Mouse (Mus musculus): ENCODE measurements at regions not wholly inside any gene's neighbourhood (a gene's known extent, or its start where the extent isn't known, plus 50 kb on each side); places are given as distances from the start of the nearest gene placed in this dataset.

- no peaks in the 10 kb centered on the region for H3K9me3 ChIP-seq
- H3K9ac ChIP-seq: no peak overlapping the region
- H3K4me3 ChIP-seq: no peak overlapping the region
- no peak for ATAC-seq (ENCODE audit: insufficient number of reproducible peaks, insufficient read depth, low FRiP score, low TSS enrichment, low read depth)
- no peak overlapping the region for H3K27ac ChIP-seq
- WGBS: 86% methylated on average over 7 of the region's 7 CpGs
- no peaks in the 10 kb centered on the region for H3K36me3 ChIP-seq
- no peaks in the 10 kb centered on the region for H3K27me3 ChIP-seq
- no peaks in the 10 kb centered on the region for H3K4me1 ChIP-seq
- H3K4me2 ChIP-seq: no peak overlapping the region
Observed at GRCm38 (mm10) chr2:50674151-50674855, 377.7 kb upstream of the Mmadhc start.

GRCm38 (mm10) chr2:50669297-50669696, 372.7 kb upstream of the Mmadhc start:
- no peak overlapping the region for H3K27ac ChIP-seq
- no peak overlapping the region for H3K9ac ChIP-seq
- no peak overlapping the region for H3K4me3 ChIP-seq
- no peak overlapping the region for H3K4me2 ChIP-seq
- peaks cover 11% of the 10 kb centered on the region for H3K4me1 ChIP-seq
- ATAC-seq (ENCODE audit: insufficient number of reproducible peaks, insufficient read depth, low FRiP score, low TSS enrichment, low read depth): no peak
- no peaks in the 10 kb centered on the region for H3K27me3 ChIP-seq
- no peaks in the 10 kb centered on the region for H3K9me3 ChIP-seq
- H3K36me3 ChIP-seq: no peaks in the 10 kb centered on the region

DNA sequence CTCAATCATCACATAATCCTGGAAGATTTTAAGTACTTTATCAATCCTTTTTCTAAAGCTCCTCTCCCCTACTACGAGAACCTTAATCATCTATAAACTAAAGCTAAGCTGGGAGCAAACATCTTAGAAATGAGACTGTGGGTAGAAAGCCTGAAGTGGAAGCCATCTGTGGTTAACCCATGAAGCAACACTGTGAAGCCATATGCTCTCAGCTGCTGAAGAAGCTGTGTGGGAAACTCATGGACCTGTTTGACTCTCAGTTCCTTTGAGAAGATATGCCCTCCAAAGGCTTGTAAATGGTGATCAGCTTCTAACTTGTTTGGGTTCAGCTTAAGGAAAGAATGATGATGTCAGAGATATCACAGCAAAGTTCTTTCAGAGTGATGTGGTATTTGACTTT, 372.2 kb upstream of the Mmadhc start:
- H3K27ac ChIP-seq: no peak overlapping the region
- H3K36me3 ChIP-seq: no peaks in the 10 kb centered on the region
- no peaks in the 10 kb centered on the region for H3K27me3 ChIP-seq
- no peaks in the 10 kb centered on the region for H3K9me3 ChIP-seq
- no peak overlapping the region for H3K4me3 ChIP-seq
- H3K4me1 ChIP-seq: peaks cover 11% of the 10 kb centered on the region
- WGBS: 73% methylated on average over 1 of the region's 1 CpGs
- no peak overlapping the region for H3K4me2 ChIP-seq
- ATAC-seq (ENCODE audit: insufficient number of reproducible peaks, insufficient read depth, low FRiP score, low TSS enrichment, low read depth): no peak
- H3K9ac ChIP-seq: no peak overlapping the region

- 33% methylated on average over 3 of the region's 3 CpGs for WGBS
- Histone ChIP-seq H3K9me3 (no peaks in the 10 kb centered on the region), H3K4me3 (no peak overlapping the region), H3K27ac (no peak overlapping the region), H3K27me3 (no peaks in the 10 kb centered on the region), H3K4me1 (peaks cover 11% of the 10 kb centered on the region), H3K9ac (no peak overlapping the region), H3K36me3 (no peaks in the 10 kb centered on the region), H3K4me2 (no peak overlapping the region)
- ATAC-seq (ENCODE audit: insufficient number of reproducible peaks, insufficient read depth, low FRiP score, low TSS enrichment, low read depth): no peak
Observed at GRCm38 (mm10) chr2:50667180-50667579, 370.6 kb upstream of the Mmadhc start.

DNA sequence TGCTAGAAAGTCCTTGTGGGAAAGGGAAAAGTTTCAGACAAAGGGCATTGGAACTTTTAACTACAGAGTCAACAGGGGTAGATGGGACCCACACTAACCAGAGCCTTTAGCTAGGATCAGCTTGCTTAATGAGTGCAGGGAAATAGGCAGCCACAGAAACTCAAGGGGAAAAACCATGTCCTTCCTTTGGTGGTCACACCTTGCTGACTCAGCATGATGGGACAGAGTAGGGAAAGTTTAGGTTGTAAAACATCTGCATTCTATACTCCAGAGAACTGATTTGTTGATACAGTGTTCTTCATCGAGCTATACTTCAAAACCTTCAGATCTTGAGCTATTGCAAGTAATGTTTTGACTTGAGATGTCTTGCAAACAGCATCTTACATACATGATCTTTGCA, 365.9 kb upstream of the Mmadhc start:
- ATAC-seq (ENCODE audit: insufficient number of reproducible peaks, insufficient read depth, low FRiP score, low TSS enrichment, low read depth): no peak
- H3K4me1 ChIP-seq: peaks cover 6% of the 10 kb centered on the region; the same call in 1 of the 2 replicates
- 81% methylated on average over 1 of the region's 1 CpGs for WGBS
- no peak overlapping the region for H3K27ac ChIP-seq
- H3K27me3 ChIP-seq: no peaks in the 10 kb centered on the region
- H3K9ac ChIP-seq: no peak overlapping the region
- no peak overlapping the region for H3K4me3 ChIP-seq
- no peaks in the 10 kb centered on the region for H3K36me3 ChIP-seq
- no peaks in the 10 kb centered on the region for H3K9me3 ChIP-seq
- no peak overlapping the region for H3K4me2 ChIP-seq

DNA sequence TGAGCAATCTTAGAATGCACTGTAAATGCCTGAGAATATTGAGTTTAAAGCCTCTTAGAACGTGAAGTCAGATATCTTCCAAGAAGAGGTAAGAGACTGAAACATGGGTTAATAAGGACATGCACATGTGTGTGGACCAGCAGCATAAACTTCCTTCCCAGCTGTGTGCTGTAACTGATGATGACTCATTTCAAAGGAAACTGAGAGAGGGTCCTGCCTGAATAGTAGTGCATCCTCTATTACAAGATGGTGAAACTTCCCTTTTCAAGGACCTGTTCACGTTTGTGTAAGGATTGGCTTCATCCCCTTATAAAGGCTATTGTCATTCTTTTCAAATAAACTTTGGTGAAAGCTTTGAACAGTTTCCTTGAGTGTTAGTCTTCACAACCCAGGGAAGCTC, 363.4 kb upstream of the Mmadhc start:
- Histone ChIP-seq H3K9ac (no peak overlapping the region), H3K4me2 (no peak overlapping the region), H3K27ac (no peak overlapping the region), H3K27me3 (no peaks in the 10 kb centered on the region), H3K4me3 (no peak overlapping the region), H3K4me1 (no peaks in the 10 kb centered on the region), H3K36me3 (no peaks in the 10 kb centered on the region), H3K9me3 (no peaks in the 10 kb centered on the region)
- no peak for ATAC-seq (ENCODE audit: insufficient number of reproducible peaks, insufficient read depth, low FRiP score, low TSS enrichment, low read depth)
- WGBS: 73% methylated on average over 2 of the region's 2 CpGs

DNA sequence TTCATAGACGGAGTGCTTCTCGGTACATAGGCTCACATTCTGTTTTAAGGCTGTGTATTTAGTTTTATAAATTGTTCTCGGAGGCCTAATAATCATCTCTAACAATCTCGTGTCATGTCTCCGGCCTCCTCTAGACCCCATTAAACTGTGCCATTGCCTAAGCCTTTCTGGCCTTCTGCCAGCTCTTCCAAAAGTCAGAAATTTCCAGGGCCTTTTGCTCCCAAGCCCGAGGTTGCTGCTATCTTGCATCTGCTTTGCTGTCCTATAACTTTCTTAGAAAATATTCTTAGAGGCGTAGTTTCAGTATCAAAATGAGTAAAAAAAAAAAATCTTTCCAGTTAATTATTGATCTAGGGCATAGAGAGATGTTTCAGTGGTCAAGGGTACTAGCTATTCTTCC, 361.2 kb upstream of the Mmadhc start:
- H3K36me3 ChIP-seq: no peaks in the 10 kb centered on the region
- H3K27ac ChIP-seq: no peak overlapping the region
- 82% methylated on average over 7 of the region's 7 CpGs for WGBS
- H3K9ac ChIP-seq: no peak overlapping the region
- H3K4me2 ChIP-seq: no peak overlapping the region
- H3K4me1 ChIP-seq: no peaks in the 10 kb centered on the region
- no peak for ATAC-seq (ENCODE audit: insufficient number of reproducible peaks, insufficient read depth, low FRiP score, low TSS enrichment, low read depth)
- H3K27me3 ChIP-seq: no peaks in the 10 kb centered on the region
- H3K4me3 ChIP-seq: no peak overlapping the region
- H3K9me3 ChIP-seq: no peaks in the 10 kb centered on the region

GRCm38 (mm10) chr2:50656351-50656750, 359.8 kb upstream of the Mmadhc start:
- no peak overlapping the region for H3K4me2 ChIP-seq
- 93% methylated on average over 6 of the region's 6 CpGs for WGBS
- ATAC-seq (ENCODE audit: insufficient number of reproducible peaks, insufficient read depth, low FRiP score, low TSS enrichment, low read depth): no peak

DNA sequence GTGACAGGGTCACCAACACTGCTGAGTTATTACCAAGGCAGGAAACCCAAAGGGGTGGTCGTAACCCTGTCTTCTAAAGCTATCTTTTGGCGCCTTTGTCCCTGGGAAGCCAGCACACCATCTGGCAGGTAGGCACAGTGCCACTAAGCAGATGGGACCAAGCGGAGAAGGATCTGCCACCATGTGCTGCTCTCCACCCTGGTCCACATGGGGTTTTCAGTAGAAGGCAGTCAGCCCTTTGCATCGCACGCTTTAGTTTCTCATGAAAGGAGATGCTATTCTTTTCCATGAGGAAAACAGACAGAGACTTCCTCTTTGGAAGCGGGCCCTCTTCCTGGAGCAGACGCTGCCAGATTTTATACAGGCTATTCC, 358.3 kb upstream of the Mmadhc start:
- no peak for ATAC-seq (ENCODE audit: insufficient number of reproducible peaks, insufficient read depth, low FRiP score, low TSS enrichment, low read depth)
- Histone ChIP-seq H3K27me3 (no peaks in the 10 kb centered on the region), H3K4me3 (no peak overlapping the region), H3K4me2 (no peak overlapping the region), H3K9me3 (no peaks in the 10 kb centered on the region), H3K36me3 (no peaks in the 10 kb centered on the region), H3K27ac (no peak overlapping the region), H3K9ac (no peak overlapping the region), H3K4me1 (no peaks in the 10 kb centered on the region)
- 81% methylated on average over 7 of the region's 7 CpGs for WGBS

More at GRCm38 (mm10) chr2:50656351-50656750, 359.8 kb upstream of the Mmadhc start:
- no peaks in the 10 kb centered on the region for H3K9me3 ChIP-seq
- no peaks in the 10 kb centered on the region for H3K36me3 ChIP-seq
- H3K4me1 ChIP-seq: no peaks in the 10 kb centered on the region
- no peak overlapping the region for H3K4me3 ChIP-seq
- H3K27me3 ChIP-seq: no peaks in the 10 kb centered on the region
- no peak overlapping the region for H3K9ac ChIP-seq
- no peak overlapping the region for H3K27ac ChIP-seq

DNA sequence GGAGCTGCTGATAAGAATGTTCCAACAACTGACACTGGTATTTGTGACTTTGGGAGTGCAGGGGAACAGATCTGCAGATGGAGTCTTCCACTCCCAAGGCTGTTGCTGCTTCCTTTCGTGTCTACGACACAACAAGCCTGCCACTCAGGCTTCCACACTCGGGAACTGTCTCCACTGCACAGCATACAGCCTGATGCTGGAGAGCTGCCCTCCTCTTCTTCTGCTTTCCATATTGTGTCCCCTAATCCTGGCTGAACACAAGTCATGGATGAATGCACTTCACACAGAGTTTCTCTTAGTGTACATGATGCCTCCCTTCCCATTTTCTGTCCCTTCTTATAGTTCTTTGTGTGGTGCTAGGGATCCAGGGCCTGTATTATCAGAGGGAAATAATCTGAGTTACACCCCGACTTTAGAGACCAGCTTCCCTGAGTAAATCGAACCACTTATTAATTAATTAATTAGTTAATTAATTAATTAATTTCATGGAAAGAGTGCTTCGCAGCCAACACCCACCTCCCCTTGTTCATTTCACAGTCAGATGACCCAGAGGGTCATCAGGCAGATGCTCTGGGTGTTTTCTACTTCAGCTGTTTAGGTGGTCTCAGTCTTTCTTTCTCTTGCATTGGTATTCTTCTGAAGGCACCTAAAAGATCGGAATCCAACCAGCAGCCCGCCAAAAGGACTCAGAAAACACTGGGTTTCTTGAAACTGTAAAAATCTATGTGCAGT, 357.8 kb upstream of the Mmadhc start:
- Histone ChIP-seq H3K27ac (no peak overlapping the region), H3K36me3 (no peaks in the 10 kb centered on the region), H3K27me3 (no peaks in the 10 kb centered on the region), H3K9ac (no peak overlapping the region), H3K4me1 (no peaks in the 10 kb centered on the region), H3K4me2 (no peak overlapping the region), H3K9me3 (no peaks in the 10 kb centered on the region), H3K4me3 (no peak overlapping the region)
- whole genome bisulfite sequencing: 84% methylated on average over 8 of the region's 8 CpGs
- no peak for ATAC-seq (ENCODE audit: insufficient number of reproducible peaks, insufficient read depth, low FRiP score, low TSS enrichment, low read depth)

GRCm38 (mm10) chr2:50653121-50653615, 356.6 kb upstream of the Mmadhc start:
- Histone ChIP-seq H3K27ac (no peak overlapping the region), H3K4me1 (no peaks in the 10 kb centered on the region), H3K36me3 (no peaks in the 10 kb centered on the region), H3K4me3 (no peak overlapping the region), H3K9me3 (no peaks in the 10 kb centered on the region), H3K9ac (no peak overlapping the region), H3K27me3 (no peaks in the 10 kb centered on the region), H3K4me2 (no peak overlapping the region)
- WGBS: 91% methylated on average over 3 of the region's 3 CpGs
- ATAC-seq (ENCODE audit: insufficient number of reproducible peaks, insufficient read depth, low FRiP score, low TSS enrichment, low read depth): no peak

DNA sequence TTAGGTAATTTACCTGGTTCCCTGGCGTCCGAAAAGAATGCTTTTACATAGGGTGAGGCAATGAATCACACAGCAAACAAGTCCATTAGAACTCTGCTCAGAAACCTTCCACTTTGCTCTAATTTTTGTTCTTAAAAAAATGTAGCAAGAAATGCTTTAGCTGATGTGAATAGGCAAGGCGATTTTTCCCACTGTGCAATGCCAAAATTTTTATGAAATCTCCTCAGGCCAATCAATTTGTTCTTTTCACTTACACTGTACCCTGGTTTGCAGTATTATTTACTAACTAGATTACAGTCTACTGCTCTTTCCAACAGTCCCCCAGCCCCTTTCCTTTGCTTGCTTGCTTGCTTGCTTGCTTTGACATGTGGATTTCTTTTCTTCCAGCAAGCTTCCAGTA, 353.1 kb upstream of the Mmadhc start:
- H3K4me2 ChIP-seq: no peak overlapping the region
- 72% methylated on average over 3 of the region's 3 CpGs for WGBS
- no peak for ATAC-seq (ENCODE audit: insufficient number of reproducible peaks, insufficient read depth, low FRiP score, low TSS enrichment, low read depth)

More for the DNA sequence above, 353.1 kb upstream of the Mmadhc start:
- Histone ChIP-seq H3K9me3 (no peaks in the 10 kb centered on the region), H3K36me3 (no peaks in the 10 kb centered on the region), H3K4me1 (no peaks in the 10 kb centered on the region), H3K9ac (no peak overlapping the region), H3K4me3 (no peak overlapping the region), H3K27me3 (no peaks in the 10 kb centered on the region), H3K27ac (no peak overlapping the region)

Data from embryonic facial prominence, embryonic 13.5 days (tissue).